In genomic region chr11:81583195-81583594, GRCm38 (mm10) we compare ENCODE assay signal across 14 mouse cellular contexts.
DNase-seq lines count a peak whose midpoint lies in the region; ATAC-seq and TF ChIP-seq lines count a peak whose summit lies in the region.
"Had no signal": no experiment of that assay in that cellular context is flagged by ENCODE, and none has a peak within 500 bp of the region (broad histone marks: within the 10 kb centered on the region; RNA-seq: fewer than 3 reads in every experiment).

No protein-coding gene starts in this region.

- POLR2A ChIA-PET in Patski (lab: Charles Lee) = no interaction called here

- DNase-seq in hindbrain, embryonic 14.5 days (ENCODE audit: low spot score) = no peak
- peak; percentile 64 for DNase-seq in midbrain, embryonic 14.5 days
- DNase-seq in Patski (ENCODE audit: low read depth, low spot score) = no peak
- peak; percentile 47 for DNase-seq in embryo, embryonic 11 days
- DNase-seq in adrenal gland, postnatal 14 days = no peak
- DNase-seq: cerebellum, adult 8-10 months; kidney, adult 11 months; kidney, postnatal 4 days; spleen, adult 18-20 months had no signal

- in situ Hi-C loops in Patski (cut with MboI; ENCODE audit: low pct_unique_long_range_greater_than_20kb) = no loop called here

- no peak for ATAC-seq in hindbrain, embryonic 12.5 days (ENCODE audit: low FRiP score)
- ATAC-seq in hindbrain, embryonic 14.5 days (ENCODE audit: low FRiP score) = no peak
- no peak for ATAC-seq in midbrain, embryonic 14.5 days (ENCODE audit: low FRiP score, low TSS enrichment)
- no peak for ATAC-seq in midbrain, embryonic 16.5 days
- ATAC-seq in Patski = no peak
- ATAC-seq: activated CD4-positive, CD25-positive, alpha-beta regulatory T cell, adult 4 months had no signal

- H3K4me2 ChIP-seq in hindbrain, embryonic 12.5 days (replicated peaks) = no peak overlapping the region
- no peak overlapping the region for H3K4me2 ChIP-seq in hindbrain, embryonic 14.5 days (replicated peaks)
- no peak overlapping the region for H3K4me2 ChIP-seq in midbrain, embryonic 14.5 days (ENCODE audit: low read length)
- H3K4me2 ChIP-seq in midbrain, embryonic 16.5 days (ENCODE audit: low read length) = no peak overlapping the region

- peaks cover 27% of the 10 kb centered on the region for H3K4me1 ChIP-seq in hindbrain, embryonic 12.5 days
- 0 out of 2 replicates have a peak, but pooled peaks cover 14% of the 10 kb centered on the region for H3K4me1 ChIP-seq in hindbrain, embryonic 14.5 days (replicated peaks; ENCODE audit: control insufficient read depth, insufficient read depth, low read length)
- H3K4me1 ChIP-seq in midbrain, embryonic 14.5 days (ENCODE audit: control insufficient read depth, insufficient read depth, low read length) = peaks cover 17% of the 10 kb centered on the region
- peaks cover 12% of the 10 kb centered on the region for H3K4me1 ChIP-seq in midbrain, embryonic 16.5 days (ENCODE audit: control insufficient read depth, insufficient read depth, low read length)

- no peaks in the 10 kb centered on the region for H3K36me3 ChIP-seq in hindbrain, embryonic 12.5 days
- H3K36me3 ChIP-seq in hindbrain, embryonic 14.5 days (replicated peaks; ENCODE audit: control insufficient read depth, insufficient read depth) = no peaks in the 10 kb centered on the region
- H3K36me3 ChIP-seq in midbrain, embryonic 14.5 days (ENCODE audit: control insufficient read depth, insufficient read depth, low read length) = no peaks in the 10 kb centered on the region
- H3K36me3 ChIP-seq in midbrain, embryonic 16.5 days (ENCODE audit: control insufficient read depth, insufficient read depth, low read length) = no peaks in the 10 kb centered on the region
- H3K36me3 ChIP-seq: G1E had no signal

- H3K27me3 ChIP-seq in hindbrain, embryonic 12.5 days = no peaks in the 10 kb centered on the region; the same call in 1 of the 2 replicates
- H3K27me3 ChIP-seq in hindbrain, embryonic 14.5 days (ENCODE audit: control insufficient read depth, insufficient read depth, low read length) = no peaks in the 10 kb centered on the region
- H3K27me3 ChIP-seq in midbrain, embryonic 14.5 days (ENCODE audit: control insufficient read depth, insufficient read depth, low read length) = no peaks in the 10 kb centered on the region
- H3K27me3 ChIP-seq in midbrain, embryonic 16.5 days (ENCODE audit: control insufficient read depth, insufficient read depth, low read depth, low read length) = no peaks in the 10 kb centered on the region
- no peaks in the 10 kb centered on the region for H3K27me3 ChIP-seq in Patski

- CTCF ChIA-PET in Patski (lab: Charles Lee) = interaction anchor here (1.0 to 1.3 kb wide), 3 partner anchors 17 to 48 kb away, joined by 3 to 6 read pairs (median 4); no protein-coding TSS in a partner anchor

- no peak overlapping the region for H3K9ac ChIP-seq in hindbrain, embryonic 12.5 days
- no peak overlapping the region for H3K9ac ChIP-seq in hindbrain, embryonic 14.5 days
- H3K9ac ChIP-seq in midbrain, embryonic 14.5 days (replicated peaks; ENCODE audit: low read length) = no peak overlapping the region
- H3K9ac ChIP-seq in midbrain, embryonic 16.5 days (ENCODE audit: low read depth, low read length) = no peak overlapping the region

- H3K27ac ChIP-seq in hindbrain, embryonic 12.5 days = peak overlapping the region; percentile 35; the same call in 1 of the 2 replicates
- H3K27ac ChIP-seq in hindbrain, embryonic 14.5 days = no peak overlapping the region
- H3K27ac ChIP-seq in midbrain, embryonic 14.5 days (replicated peaks; ENCODE audit: low read depth, low read length) = 0 out of 2 replicates have a peak overlapping the region, but pooled peaks have one; percentile 26
- no peak overlapping the region for H3K27ac ChIP-seq in midbrain, embryonic 16.5 days (ENCODE audit: low read length)

- 59% methylated on average over 7 of the region's 7 CpGs for WGBS in hindbrain, embryonic 12.5 days
- WGBS in hindbrain, embryonic 14.5 days = 42% methylated on average over 7 of the region's 7 CpGs
- 55% methylated on average over 7 of the region's 7 CpGs for WGBS in midbrain, embryonic 14.5 days
- 52% methylated on average over 7 of the region's 7 CpGs for WGBS in midbrain, embryonic 16.5 days

- H3K4me3 ChIP-seq in hindbrain, embryonic 12.5 days = no peak overlapping the region
- no peak overlapping the region for H3K4me3 ChIP-seq in hindbrain, embryonic 14.5 days (replicated peaks; ENCODE audit: low read length)
- no peak overlapping the region for H3K4me3 ChIP-seq in midbrain, embryonic 14.5 days (replicated peaks; ENCODE audit: low read depth, low read length)
- H3K4me3 ChIP-seq in midbrain, embryonic 16.5 days (ENCODE audit: low read depth, low read length) = no peak overlapping the region
- H3K4me3 ChIP-seq: myocyte had no signal

- no peaks in the 10 kb centered on the region for H3K9me3 ChIP-seq in hindbrain, embryonic 12.5 days (replicated peaks)
- no peaks in the 10 kb centered on the region for H3K9me3 ChIP-seq in hindbrain, embryonic 14.5 days (ENCODE audit: control insufficient read depth, low read length)
- H3K9me3 ChIP-seq in midbrain, embryonic 14.5 days (ENCODE audit: control insufficient read depth, low read length) = no peaks in the 10 kb centered on the region
- H3K9me3 ChIP-seq in midbrain, embryonic 16.5 days (replicated peaks; ENCODE audit: control insufficient read depth, low read length, poor library complexity, severe bottlenecking) = no peaks in the 10 kb centered on the region

- TF ChIP-seq CTCF in Patski (IDR thresholded peaks at IDR 0.05) = peak; percentile 55

Comparison
In these comparisons a context has a peak if more than half of its experiments do, and no peak if none do; other contexts are left out.
1. H3K27ac ChIP-seq: peak in hindbrain, embryonic 12.5 days (single experiment) and midbrain, embryonic 14.5 days (single experiment); none in hindbrain, embryonic 14.5 days (single experiment) and midbrain, embryonic 16.5 days (single experiment).
2. DNase-seq: peak in midbrain, embryonic 14.5 days (single experiment) and embryo, embryonic 11 days (single experiment); none in hindbrain, embryonic 14.5 days (single experiment), Patski (single experiment) and adrenal gland, postnatal 14 days (single experiment).